43 mouse cellular contexts compared by ENCODE assay signal in genomic region chrX:152563034-152563433, GRCm38 (mm10). TPM values are rescaled to one million over a fixed set of nuclear protein-coding genes. Genes with fewer than 3 reads are reported as not detected.
"Had no signal": no experiment of that assay in that cellular context is flagged by ENCODE, and none has a peak within 500 bp of the region (broad histone marks: within the 10 kb centered on the region; RNA-seq: fewer than 3 reads in every experiment).

Gene Cldn34a, plus strand, starts transcription at chrX:152563334.

- H3K4me1 ChIP-seq: heart, embryonic 10.5 days; heart, embryonic 12.5 days; heart, embryonic 13.5 days; heart, embryonic 15.5 days; hindbrain, embryonic 10.5 days; hindbrain, embryonic 12.5 days; hindbrain, embryonic 13.5 days; hindbrain, embryonic 15.5 days; intestine, embryonic 15.5 days; kidney, embryonic 15.5 days had no signal

- H3K4me3 ChIP-seq: heart, embryonic 10.5 days; heart, embryonic 12.5 days; heart, embryonic 13.5 days; heart, embryonic 15.5 days; hindbrain, embryonic 10.5 days; hindbrain, embryonic 12.5 days; hindbrain, embryonic 13.5 days; hindbrain, embryonic 15.5 days; intestine, embryonic 15.5 days; kidney, embryonic 15.5 days; layer of hippocampus, adult 2 months had no signal

- DNase-seq: heart, postnatal 10 days; heart, postnatal 14 days; heart, postnatal 36 days; heart, postnatal 4 days; kidney, adult 11 months; kidney, adult 18-20 months; kidney, adult 2 months; kidney, adult 8-10 months; kidney, adult 9 months; kidney, postnatal 10 days; kidney, postnatal 14 days; kidney, postnatal 25 days; kidney, postnatal 36 days; kidney, postnatal 4 days; layer of hippocampus, adult 9-11 months; layer of hippocampus, postnatal 36 days had no signal

- H3K27me3 ChIP-seq: heart, embryonic 12.5 days; heart, embryonic 15.5 days had no signal

- H3K27ac ChIP-seq: heart, embryonic 10.5 days; heart, embryonic 13.5 days; heart, embryonic 15.5 days; hindbrain, embryonic 10.5 days; hindbrain, embryonic 12.5 days; hindbrain, embryonic 13.5 days; hindbrain, embryonic 14.5 days; hindbrain, embryonic 15.5 days; hindbrain, postnatal 0 days; intestine, embryonic 15.5 days; kidney, embryonic 15.5 days; kidney, postnatal 0 days; layer of hippocampus, adult 2 months had no signal

- H3K36me3 ChIP-seq: heart, embryonic 10.5 days; heart, embryonic 12.5 days; heart, embryonic 13.5 days; heart, embryonic 15.5 days; hindbrain, embryonic 10.5 days; hindbrain, embryonic 12.5 days; hindbrain, embryonic 13.5 days; hindbrain, embryonic 15.5 days; intestine, embryonic 15.5 days; kidney, embryonic 15.5 days had no signal

RNA-seq across cellular contexts. Expression of gene Cldn34a, which starts in this region (rescaled TPM):
- polyA plus RNA-seq: heart, embryonic 10.5 days; heart, embryonic 11.5 days; heart, embryonic 12.5 days; heart, embryonic 13.5 days; heart, embryonic 14.5 days; heart, embryonic 15.5 days; heart, embryonic 16.5 days; heart, postnatal 0 days; hindbrain, embryonic 10.5 days; hindbrain, embryonic 11.5 days; hindbrain, embryonic 12.5 days; hindbrain, embryonic 13.5 days; hindbrain, embryonic 14.5 days; hindbrain, embryonic 15.5 days; hindbrain, embryonic 16.5 days; hindbrain, postnatal 0 days; inflammation-experienced regulatory T-cells, adult 6 months; intestine, embryonic 14.5 days; intestine, embryonic 15.5 days; intestine, embryonic 16.5 days; intestine, postnatal 0 days; kidney, adult 2 months; kidney, embryonic 14.5 days; kidney, embryonic 15.5 days; kidney, embryonic 16.5 days; kidney, postnatal 0 days; large intestine, adult 2 months had no signal
